Mouse (Mus musculus) kidney, embryonic 16.5 days (tissue): Measurements from ENCODE around the gene Tm4sf5. TPM values are rescaled to one million over a fixed set of nuclear protein-coding genes. Genes with fewer than 3 reads are reported as not detected.

Experiments
- ATAC-seq: fragments of 200-750 bp; cut with Nextera tagmentation; 2 replicates; pipeline ENCODE4 v1.8.0; 2017; ENCODE audit warnings: moderate TSS enrichment; ENCODE audit not compliant: low FRiP score, low TSS enrichment
- H3K27ac ChIP-seq: fragments of 300-500 bp; sonication (generic); 2 replicates; pipeline ENCODE4 v1.5.1; 2014; ENCODE audit warnings: low read length
- H3K27me3 ChIP-seq: fragments of 300-500 bp; sonication (generic); 2 replicates; pipeline ENCODE4 v1.6.1; 2014; ENCODE audit warnings: low read length, control low read depth, mixed read lengths; ENCODE audit not compliant: insufficient read depth
- H3K36me3 ChIP-seq: fragments of 300-500 bp; sonication (generic); 2 replicates; pipeline ENCODE4 v1.6.1; 2014; ENCODE audit warnings: low read length, control low read depth, mixed read lengths; ENCODE audit not compliant: insufficient read depth
- H3K4me1 ChIP-seq: fragments of 300-500 bp; sonication (generic); 2 replicates; pipeline ENCODE4 v1.6.1; 2014; ENCODE audit warnings: low read length, control low read depth, mixed read lengths; ENCODE audit not compliant: insufficient read depth
- H3K4me2 ChIP-seq: fragments of 300-500 bp; sonication (generic); replicated peaks from 2 replicates; pipeline ENCODE4 v1.6.1; 2014; ENCODE audit warnings: low read depth, low read length
- H3K4me3 ChIP-seq: fragments of 300-500 bp; sonication (generic); 2 replicates; pipeline ENCODE4 v1.5.1; 2014; ENCODE audit warnings: mild to moderate bottlenecking, low read length
- H3K9ac ChIP-seq: fragments of 300-500 bp; sonication (generic); replicated peaks from 2 replicates; pipeline ENCODE4 v1.6.1; 2014; ENCODE audit warnings: low read length
- H3K9me3 ChIP-seq: fragments of 300-500 bp; sonication (generic); 2 replicates; pipeline ENCODE4 v1.6.1; 2016; ENCODE audit warnings: low read length, control low read depth
- WGBS: fragments of 180-500 bp; shearing (Covaris S2); extraction: QIAGEN DNeasy Blood & Tissue Kit; methylation state at CpG from one replicate; pipeline ENCODE4 v1.1.7; 2014; 5-methylcytosine and 5-hydroxymethylcytosine counted together
- polyA plus RNA-seq: library from polyadenylated mRNA; unstranded; fragments of >200 nt; fragmentation: Nextera tagmentation; extraction: Ambion mirVana; gene quantifications from 2 replicates; pipeline ENCODE4 v1.2.1, GENCODE M21; 2015

Gene Tm4sf5
- polyA plus RNA-seq, 1 experiment from 2014 or later = 0.80 TPM

GRCm38 (mm10) chr11:70506962-70507515 lies 2.0 kb downstream of the Tm4sf5 start:
- WGBS = 68% methylated on average over 7 of the region's 7 CpGs
- Histone ChIP-seq H3K9ac (no peak overlapping the region), H3K4me2 (no peak overlapping the region), H3K27me3 (no peaks in the 10 kb centered on the region), H3K9me3 (no peaks in the 10 kb centered on the region), H3K27ac (no peak overlapping the region), H3K36me3 (no peaks in the 10 kb centered on the region), H3K4me3 (no peak overlapping the region), H3K4me1 (no peaks in the 10 kb centered on the region)
- no peak for ATAC-seq

DNA sequence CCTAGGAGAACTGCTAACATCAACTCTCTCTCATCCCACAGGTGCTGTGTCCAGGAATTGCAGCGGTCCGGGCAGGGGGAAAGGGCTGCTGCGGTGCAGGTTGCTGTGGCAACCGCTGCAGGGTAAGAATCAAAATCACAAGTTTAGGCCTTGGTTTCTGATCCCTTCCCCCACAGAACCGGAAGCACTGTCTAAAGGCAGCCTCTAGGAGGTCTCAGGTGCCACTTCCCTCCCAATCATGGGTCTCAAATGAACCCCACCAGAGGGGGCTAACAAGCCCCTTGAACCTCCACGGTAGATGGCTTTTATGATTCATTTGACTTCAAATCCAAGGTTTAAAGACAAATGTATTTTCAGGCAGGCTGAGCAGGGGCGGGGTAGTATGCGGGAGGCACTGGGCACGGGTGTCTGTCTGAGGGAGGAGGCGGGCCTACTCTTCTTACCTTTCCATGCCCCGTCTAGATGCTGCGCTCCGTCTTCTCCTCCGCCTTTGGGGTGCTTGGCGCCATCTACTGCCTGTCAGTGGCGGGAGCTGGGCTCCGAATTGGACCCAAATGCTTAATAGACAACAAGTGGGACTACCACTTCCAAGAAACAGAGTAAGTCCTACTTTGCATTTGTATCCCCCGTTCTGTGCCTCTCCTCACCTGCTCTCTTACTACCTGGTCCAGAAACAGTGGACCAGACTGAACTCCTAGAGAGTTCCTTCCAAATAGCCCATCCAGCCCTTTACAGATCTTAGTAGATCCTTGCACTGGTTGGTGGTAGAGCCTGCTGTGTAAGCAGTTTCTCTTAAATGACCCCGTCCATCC lies 4.9 kb downstream of the Tm4sf5 start:
- Histone ChIP-seq H3K4me3 (0 out of 2 replicates have a peak overlapping the region, but pooled peaks have one; percentile 9), H3K4me2 (peak overlapping the region; percentile 31), H3K36me3 (no peaks in the 10 kb centered on the region), H3K4me1 (no peaks in the 10 kb centered on the region), H3K27ac (no peak overlapping the region), H3K9ac (no peak overlapping the region), H3K9me3 (no peaks in the 10 kb centered on the region), H3K27me3 (no peaks in the 10 kb centered on the region)
- peak; percentile 56; the same call in 1 of the 2 replicates for ATAC-seq
- 7% methylated on average over 19 of the region's 19 CpGs for WGBS

GRCm38 (mm10) chr11:70511242-70511641 lies 6.2 kb downstream of the Tm4sf5 start:
- Histone ChIP-seq H3K36me3 (no peaks in the 10 kb centered on the region), H3K27me3 (no peaks in the 10 kb centered on the region), H3K9me3 (no peaks in the 10 kb centered on the region), H3K4me3 (no peak overlapping the region), H3K4me2 (no peak overlapping the region), H3K4me1 (no peaks in the 10 kb centered on the region), H3K27ac (no peak overlapping the region), H3K9ac (no peak overlapping the region)
- ATAC-seq = no peak
- 65% methylated on average over 2 of the region's 2 CpGs for WGBS

DNA sequence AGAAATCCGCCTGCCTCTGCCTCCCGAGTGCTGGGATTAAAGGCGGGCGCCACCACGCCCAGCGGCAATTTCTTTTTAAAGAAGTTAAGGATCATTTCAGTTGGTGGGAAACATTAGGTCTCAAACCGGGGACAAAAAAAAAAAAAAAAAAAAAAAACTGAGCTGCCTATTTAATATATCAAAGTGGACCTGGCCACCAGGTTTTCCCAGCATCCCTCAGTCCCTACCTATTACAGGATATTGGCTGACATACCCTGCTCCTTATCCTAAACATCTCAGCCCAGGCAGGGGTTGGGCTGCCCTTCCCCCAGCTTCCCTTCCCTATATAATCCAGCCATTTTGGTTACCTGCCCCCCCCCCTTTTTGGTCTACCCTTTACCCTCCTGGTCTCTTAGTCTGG lies 6.8 kb downstream of the Tm4sf5 start:
- no peaks in the 10 kb centered on the region for H3K36me3 ChIP-seq
- no peak overlapping the region for H3K9ac ChIP-seq
- ATAC-seq = no peak
- H3K4me2 ChIP-seq = no peak overlapping the region
- H3K9me3 ChIP-seq = no peaks in the 10 kb centered on the region
- H3K27me3 ChIP-seq = no peaks in the 10 kb centered on the region
- WGBS = 88% methylated on average over 7 of the region's 7 CpGs
- no peaks in the 10 kb centered on the region for H3K4me1 ChIP-seq
- H3K27ac ChIP-seq = no peak overlapping the region
- no peak overlapping the region for H3K4me3 ChIP-seq

- Histone ChIP-seq H3K36me3 (no peaks in the 10 kb centered on the region), H3K4me3 (no peak overlapping the region), H3K4me1 (no peaks in the 10 kb centered on the region), H3K9ac (no peak overlapping the region), H3K27me3 (no peaks in the 10 kb centered on the region), H3K27ac (no peak overlapping the region), H3K4me2 (no peak overlapping the region), H3K9me3 (no peaks in the 10 kb centered on the region)
- WGBS = 67% methylated on average over 7 of the region's 7 CpGs
- ATAC-seq = no peak
Observed at GRCm38 (mm10) chr11:70512709-70513342, 7.8 kb downstream of the Tm4sf5 start.

DNA sequence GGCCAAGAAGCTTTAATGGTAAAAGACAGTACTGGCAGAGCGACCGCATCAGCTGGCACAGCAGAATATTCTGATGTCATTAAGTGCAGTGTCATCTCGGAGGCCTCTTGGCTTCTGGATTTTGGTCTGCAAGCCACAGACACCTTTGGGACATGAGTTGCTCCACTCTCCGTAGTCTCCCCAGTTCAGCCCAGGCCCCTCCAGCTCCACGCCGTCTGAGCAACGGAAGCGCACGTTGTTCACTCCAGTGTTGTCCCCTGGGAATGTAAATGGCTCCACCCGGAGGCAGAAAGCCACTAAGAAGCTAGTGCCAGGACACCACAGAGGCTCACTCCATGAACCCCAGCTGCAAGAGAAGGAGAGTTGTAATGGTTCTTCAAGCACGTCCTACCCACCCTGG lies 8.5 kb downstream of the Tm4sf5 start:
- Histone ChIP-seq H3K36me3 (no peaks in the 10 kb centered on the region), H3K4me2 (no peak overlapping the region), H3K4me3 (no peak overlapping the region), H3K4me1 (no peaks in the 10 kb centered on the region), H3K9ac (no peak overlapping the region), H3K9me3 (no peaks in the 10 kb centered on the region), H3K27me3 (no peaks in the 10 kb centered on the region), H3K27ac (no peak overlapping the region)
- ATAC-seq = no peak
- 59% methylated on average over 11 of the region's 11 CpGs for WGBS

- Histone ChIP-seq H3K4me3 (no peak within 1 kb of the TSS), H3K36me3 (no peaks in the 10 kb centered on the region), H3K4me1 (no peaks in the 10 kb centered on the region; the same call in 1 of the 2 replicates), H3K9ac (no peak within 1 kb of the TSS), H3K9me3 (no peaks in the 10 kb centered on the region), H3K4me2 (no peak within 1 kb of the TSS), H3K27me3 (no peaks in the 10 kb centered on the region), H3K27ac (0 out of 2 replicates have a peak within 1 kb of the TSS, but pooled peaks have one; percentile 5)
- no peak for ATAC-seq
- WGBS = 78% methylated on average over 7 of the region's 7 CpGs
Observed at GRCm38 (mm10) chr11:70514288-70514687, 9.2 kb downstream of the Tm4sf5 start, which contains the start of gene Vmo1. Gene Vmo1 (minus strand): TSS chr11:70514616.

DNA sequence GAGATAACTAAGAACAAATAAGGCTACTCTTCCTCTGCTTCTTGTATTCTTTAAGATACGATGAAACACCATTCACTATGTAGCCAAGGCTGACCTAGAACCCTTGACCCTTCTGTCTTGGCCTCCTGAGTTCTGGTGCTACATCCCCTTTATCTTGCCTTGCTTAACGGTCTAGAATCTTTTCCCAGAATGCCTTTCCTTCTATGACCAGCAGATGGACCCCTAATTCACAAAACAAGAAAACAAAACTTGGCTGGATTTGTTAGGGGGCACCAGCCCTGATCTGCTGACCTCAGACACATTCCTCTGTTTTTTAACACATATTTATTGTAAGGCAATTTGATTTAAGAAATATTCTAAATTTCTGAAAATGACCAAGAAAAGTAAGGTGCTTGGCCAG lies 11.3 kb downstream of the Tm4sf5 start:
- Histone ChIP-seq H3K4me3 (no peak overlapping the region), H3K27me3 (no peaks in the 10 kb centered on the region), H3K36me3 (no peaks in the 10 kb centered on the region), H3K27ac (no peak overlapping the region), H3K4me1 (peaks cover 9% of the 10 kb centered on the region), H3K4me2 (no peak overlapping the region), H3K9me3 (no peaks in the 10 kb centered on the region), H3K9ac (no peak overlapping the region)
- 33% methylated on average over 2 of the region's 2 CpGs for WGBS
- ATAC-seq = no peak

DNA sequence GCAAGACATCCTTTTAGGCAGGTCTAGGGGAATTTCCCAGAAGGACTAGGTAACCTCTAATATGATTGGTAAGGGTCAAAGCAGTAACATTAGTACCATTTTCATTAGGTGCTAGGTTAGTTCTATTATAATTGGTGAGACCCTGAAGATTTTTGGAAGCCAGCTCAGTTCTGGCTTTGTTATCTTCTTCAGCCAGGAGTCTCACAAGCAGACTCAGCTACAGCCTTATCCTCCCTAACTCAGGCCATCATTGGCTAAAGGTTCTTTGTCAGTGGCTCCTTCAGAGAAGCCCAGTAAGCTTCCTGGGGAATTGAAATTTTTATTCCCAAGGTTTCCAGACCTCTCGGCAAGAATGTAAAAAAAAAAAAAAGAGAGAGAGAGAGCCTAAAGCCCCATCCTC lies 13.4 kb downstream of the Tm4sf5 start:
- Histone ChIP-seq H3K9ac (no peak overlapping the region), H3K9me3 (no peaks in the 10 kb centered on the region), H3K4me1 (peaks cover 9% of the 10 kb centered on the region), H3K4me3 (no peak overlapping the region), H3K4me2 (no peak overlapping the region), H3K36me3 (no peaks in the 10 kb centered on the region), H3K27me3 (no peaks in the 10 kb centered on the region), H3K27ac (no peak overlapping the region)
- no peak for ATAC-seq
- WGBS = 73% methylated on average over 1 of the region's 1 CpGs

- 85% methylated on average over 10 of the region's 10 CpGs for WGBS
- ATAC-seq = no peak
- Histone ChIP-seq H3K9me3 (no peaks in the 10 kb centered on the region), H3K4me2 (peak within 1 kb of the TSS; percentile 56), H3K27ac (peak within 1 kb of the TSS; percentile 58; the same call in 1 of the 2 replicates), H3K9ac (peak within 1 kb of the TSS; percentile 74), H3K4me3 (peak within 1 kb of the TSS; percentile 38), H3K4me1 (peaks cover 9% of the 10 kb centered on the region), H3K27me3 (no peaks in the 10 kb centered on the region), H3K36me3 (no peaks in the 10 kb centered on the region)
Observed at GRCm38 (mm10) chr11:70518923-70519322, 13.9 kb downstream of the Tm4sf5 start, which contains the start of gene Gltpd2. Gene Gltpd2 (plus strand): TSS chr11:70519196.
